Mouse (Mus musculus): ENCODE results near the gene Cabs1. TPM values are rescaled to one million over a fixed set of nuclear protein-coding genes. Genes with fewer than 3 reads are reported as not detected.

Cabs1 gene
- not detected for polyA plus RNA-seq (2012; fragmentation: generic; extraction: Trizol)
- long read RNA-seq, experiment 1: 0 reads
- long read RNA-seq, experiment 2: 0 reads

- Histone ChIP-seq H3K79me2 (ENCODE audit: control insufficient read depth, insufficient read depth) (no peaks in the 10 kb centered on the region), H3K36me3 (ENCODE audit: control insufficient read depth, insufficient read depth) (no peaks in the 10 kb centered on the region), H3K27me3 (ENCODE audit: control insufficient read depth, insufficient read depth, insufficient read length) (no peaks in the 10 kb centered on the region), H3K79me3 (ENCODE audit: low read depth) (no peaks in the 10 kb centered on the region), H3ac (ENCODE audit: control insufficient read depth, insufficient read length, low read depth) (no peak within 1 kb of the TSS), H3K4me3 (ENCODE audit: insufficient read depth, poor library complexity, severe bottlenecking) (no peak within 1 kb of the TSS)
- TF ChIP-seq MAX (IDR thresholded peaks at IDR 0.05) (no peak), USF1 (IDR thresholded peaks at IDR 0.05; ENCODE audit: low read depth) (no peak), FOSL1 (IDR thresholded peaks at IDR 0.05; ENCODE audit: insufficient read depth, low read length, poor library complexity, severe bottlenecking) (no peak), MYOD1 (IDR thresholded peaks at IDR 0.05; ENCODE audit: control insufficient read depth, insufficient read length, low read depth) (no peak), CEBPB (IDR thresholded peaks at IDR 0.05; ENCODE audit: low read depth) (no peak), CTCF (IDR thresholded peaks at IDR 0.05; ENCODE audit: control insufficient read depth, insufficient read depth, insufficient read length) (no peak), MYOG (IDR thresholded peaks at IDR 0.05; ENCODE audit: control insufficient read depth, extremely low read depth, insufficient read length) (no peak)
Observed at GRCm38 (mm10) chr5:87979139-87979538, at the start of gene Cabs1. TSS of gene Cabs1 (plus strand) at chr5:87979439.

GRCm38 (mm10) chr5:87931603-87932002 is 47.6 kb upstream of the Cabs1 start:
- H3K4me3 ChIP-seq (ENCODE audit: insufficient read depth, poor library complexity, severe bottlenecking): no peak overlapping the region
- no peak overlapping the region for H3ac ChIP-seq (ENCODE audit: control insufficient read depth, insufficient read length, low read depth)
- TF ChIP-seq MYOG (IDR thresholded peaks at IDR 0.05; ENCODE audit: control insufficient read depth, extremely low read depth, insufficient read length) (no peak), FOSL1 (IDR thresholded peaks at IDR 0.05; ENCODE audit: insufficient read depth, low read length, poor library complexity, severe bottlenecking) (no peak), MYOD1 (IDR thresholded peaks at IDR 0.05; ENCODE audit: control insufficient read depth, insufficient read length, low read depth) (no peak), USF1 (IDR thresholded peaks at IDR 0.05; ENCODE audit: low read depth) (no peak), CEBPB (IDR thresholded peaks at IDR 0.05; ENCODE audit: low read depth) (no peak), CTCF (IDR thresholded peaks at IDR 0.05; ENCODE audit: control insufficient read depth, insufficient read depth, insufficient read length) (no peak), MAX (IDR thresholded peaks at IDR 0.05) (no peak)
- H3K36me3 ChIP-seq (ENCODE audit: control insufficient read depth, insufficient read depth): no peaks in the 10 kb centered on the region
- H3K79me2 ChIP-seq (ENCODE audit: control insufficient read depth, insufficient read depth): no peaks in the 10 kb centered on the region
- no peaks in the 10 kb centered on the region for H3K27me3 ChIP-seq (ENCODE audit: control insufficient read depth, insufficient read depth, insufficient read length)
- no peaks in the 10 kb centered on the region for H3K79me3 ChIP-seq (ENCODE audit: low read depth)

- no peak overlapping the region for H3ac ChIP-seq (ENCODE audit: control insufficient read depth, insufficient read length, low read depth)
- H3K4me3 ChIP-seq (ENCODE audit: insufficient read depth, poor library complexity, severe bottlenecking): no peak overlapping the region
- H3K79me3 ChIP-seq (ENCODE audit: low read depth): no peaks in the 10 kb centered on the region
- no peaks in the 10 kb centered on the region for H3K27me3 ChIP-seq (ENCODE audit: control insufficient read depth, insufficient read depth, insufficient read length)
- TF ChIP-seq MYOG (IDR thresholded peaks at IDR 0.05; ENCODE audit: control insufficient read depth, extremely low read depth, insufficient read length): no peak
- no peak for TF ChIP-seq CEBPB (IDR thresholded peaks at IDR 0.05; ENCODE audit: low read depth)
- no peak for TF ChIP-seq MAX (IDR thresholded peaks at IDR 0.05)
- TF ChIP-seq FOSL1 (IDR thresholded peaks at IDR 0.05; ENCODE audit: insufficient read depth, low read length, poor library complexity, severe bottlenecking): no peak
- no peak for TF ChIP-seq USF1 (IDR thresholded peaks at IDR 0.05; ENCODE audit: low read depth)
- no peak for TF ChIP-seq CTCF (IDR thresholded peaks at IDR 0.05; ENCODE audit: control insufficient read depth, insufficient read depth, insufficient read length)
- TF ChIP-seq MYOD1 (IDR thresholded peaks at IDR 0.05; ENCODE audit: control insufficient read depth, insufficient read length, low read depth): no peak
- no peaks in the 10 kb centered on the region for H3K79me2 ChIP-seq (ENCODE audit: control insufficient read depth, insufficient read depth)
- H3K36me3 ChIP-seq (ENCODE audit: control insufficient read depth, insufficient read depth): no peaks in the 10 kb centered on the region
Observed at GRCm38 (mm10) chr5:87940752-87941151, 38.5 kb upstream of the Cabs1 start.

- Histone ChIP-seq H3K36me3 (ENCODE audit: control insufficient read depth, insufficient read depth) (no peaks in the 10 kb centered on the region), H3K27me3 (ENCODE audit: control insufficient read depth, insufficient read depth, insufficient read length) (no peaks in the 10 kb centered on the region), H3K79me3 (ENCODE audit: low read depth) (no peaks in the 10 kb centered on the region), H3K4me3 (ENCODE audit: insufficient read depth, poor library complexity, severe bottlenecking) (no peak overlapping the region), H3K79me2 (ENCODE audit: control insufficient read depth, insufficient read depth) (no peaks in the 10 kb centered on the region), H3ac (ENCODE audit: control insufficient read depth, insufficient read length, low read depth) (no peak overlapping the region)
- TF ChIP-seq USF1 (IDR thresholded peaks at IDR 0.05; ENCODE audit: low read depth) (no peak), MYOG (IDR thresholded peaks at IDR 0.05; ENCODE audit: control insufficient read depth, extremely low read depth, insufficient read length) (no peak), MAX (IDR thresholded peaks at IDR 0.05) (no peak), CTCF (IDR thresholded peaks at IDR 0.05; ENCODE audit: control insufficient read depth, insufficient read depth, insufficient read length) (no peak), CEBPB (IDR thresholded peaks at IDR 0.05; ENCODE audit: low read depth) (no peak), FOSL1 (IDR thresholded peaks at IDR 0.05; ENCODE audit: insufficient read depth, low read length, poor library complexity, severe bottlenecking) (no peak), MYOD1 (IDR thresholded peaks at IDR 0.05; ENCODE audit: control insufficient read depth, insufficient read length, low read depth) (no peak)
Observed at GRCm38 (mm10) chr5:87942515-87942914, 36.7 kb upstream of the Cabs1 start.

GRCm38 (mm10) chr5:87951836-87952235 is 27.4 kb upstream of the Cabs1 start:
- Histone ChIP-seq H3K4me3 (ENCODE audit: insufficient read depth, poor library complexity, severe bottlenecking) (no peak overlapping the region), H3K79me2 (ENCODE audit: control insufficient read depth, insufficient read depth) (no peaks in the 10 kb centered on the region), H3K36me3 (ENCODE audit: control insufficient read depth, insufficient read depth) (no peaks in the 10 kb centered on the region), H3K27me3 (ENCODE audit: control insufficient read depth, insufficient read depth, insufficient read length) (no peaks in the 10 kb centered on the region), H3ac (ENCODE audit: control insufficient read depth, insufficient read length, low read depth) (no peak overlapping the region), H3K79me3 (ENCODE audit: low read depth) (no peaks in the 10 kb centered on the region)
- no peak for TF ChIP-seq USF1 (IDR thresholded peaks at IDR 0.05; ENCODE audit: low read depth)
- no peak for TF ChIP-seq FOSL1 (IDR thresholded peaks at IDR 0.05; ENCODE audit: insufficient read depth, low read length, poor library complexity, severe bottlenecking)
- TF ChIP-seq MAX (IDR thresholded peaks at IDR 0.05): no peak
- no peak for TF ChIP-seq MYOD1 (IDR thresholded peaks at IDR 0.05; ENCODE audit: control insufficient read depth, insufficient read length, low read depth)
- TF ChIP-seq MYOG (IDR thresholded peaks at IDR 0.05; ENCODE audit: control insufficient read depth, extremely low read depth, insufficient read length): no peak
- TF ChIP-seq CTCF (IDR thresholded peaks at IDR 0.05; ENCODE audit: control insufficient read depth, insufficient read depth, insufficient read length): no peak
- TF ChIP-seq CEBPB (IDR thresholded peaks at IDR 0.05; ENCODE audit: low read depth): no peak
